Mouse (Mus musculus): Measurements from ENCODE around the gene Lrp2bp. TPM values are rescaled to one million over a fixed set of nuclear protein-coding genes. Genes with fewer than 3 reads are reported as not detected.

Lrp2bp gene
- 0.19 TPM in 1 of 3 replicates, not detected in the others for total RNA-seq (2017)

DNA sequence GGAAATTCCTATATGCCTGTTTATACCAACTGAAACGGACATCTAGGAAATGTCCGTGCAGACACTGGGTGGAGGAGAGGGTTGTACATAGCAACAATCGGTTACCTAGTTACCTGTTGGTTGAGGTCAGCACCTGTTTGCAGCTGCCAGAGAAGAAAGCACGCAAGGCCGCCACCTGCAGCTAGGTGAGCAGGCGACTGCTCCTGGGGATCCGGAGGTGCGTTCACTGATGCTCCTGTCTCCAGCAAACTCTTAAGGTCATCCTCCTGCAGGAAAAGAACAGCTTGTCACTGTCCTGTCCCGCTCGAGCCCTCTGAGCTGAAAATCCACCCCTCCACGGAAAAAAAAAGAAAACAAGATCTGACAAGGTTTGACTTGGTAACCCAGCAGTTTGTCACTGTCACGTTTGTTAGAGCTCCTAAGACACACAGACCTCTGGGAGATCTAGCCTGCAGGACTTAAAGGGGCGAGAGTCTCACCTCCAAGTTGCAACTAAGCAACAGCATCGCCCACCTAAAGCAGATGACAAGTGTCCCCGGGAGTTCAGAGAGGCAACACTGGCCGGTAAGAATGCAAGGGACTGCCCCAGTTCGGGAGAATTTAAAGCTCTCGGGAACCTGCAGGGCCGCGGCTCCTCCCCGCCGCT lies at the start of gene Lrp2bp:
Gene Lrp2bp (plus strand): TSS at position 166 of the 646 bp plus-strand sequence.
- ATAC-seq (replicated peaks; ENCODE audit: insufficient number of reproducible peaks, low FRiP score, low TSS enrichment, poor library complexity, severe bottlenecking) = no peak

- ATAC-seq (replicated peaks; ENCODE audit: insufficient number of reproducible peaks, low FRiP score, low TSS enrichment, poor library complexity, severe bottlenecking) = no peak
Measured at GRCm38 (mm10) chr8:45950622-45951021, 48.5 kb upstream of the Lrp2bp start.

DNA sequence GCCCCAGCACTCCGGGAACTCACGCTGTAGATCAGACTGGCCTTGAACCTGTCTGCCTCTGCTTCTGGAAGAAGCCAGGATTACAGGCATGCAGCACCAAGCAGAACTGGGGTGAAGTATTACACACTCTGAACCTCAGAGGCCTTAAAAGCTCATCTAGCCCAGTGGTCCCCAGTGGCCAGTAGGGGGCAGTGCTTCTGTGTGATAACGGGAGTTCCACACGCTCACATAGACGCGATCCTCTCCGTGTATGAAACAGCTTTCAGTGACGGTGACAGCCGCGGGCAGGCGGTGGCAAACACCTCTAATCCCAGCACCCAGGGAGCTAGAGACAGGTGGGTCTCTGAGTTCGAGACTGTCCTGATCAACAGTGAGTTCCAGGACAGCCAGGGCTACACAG lies 28.2 kb upstream of the Lrp2bp start:
- no peak for ATAC-seq (replicated peaks; ENCODE audit: insufficient number of reproducible peaks, low FRiP score, low TSS enrichment, poor library complexity, severe bottlenecking)

DNA sequence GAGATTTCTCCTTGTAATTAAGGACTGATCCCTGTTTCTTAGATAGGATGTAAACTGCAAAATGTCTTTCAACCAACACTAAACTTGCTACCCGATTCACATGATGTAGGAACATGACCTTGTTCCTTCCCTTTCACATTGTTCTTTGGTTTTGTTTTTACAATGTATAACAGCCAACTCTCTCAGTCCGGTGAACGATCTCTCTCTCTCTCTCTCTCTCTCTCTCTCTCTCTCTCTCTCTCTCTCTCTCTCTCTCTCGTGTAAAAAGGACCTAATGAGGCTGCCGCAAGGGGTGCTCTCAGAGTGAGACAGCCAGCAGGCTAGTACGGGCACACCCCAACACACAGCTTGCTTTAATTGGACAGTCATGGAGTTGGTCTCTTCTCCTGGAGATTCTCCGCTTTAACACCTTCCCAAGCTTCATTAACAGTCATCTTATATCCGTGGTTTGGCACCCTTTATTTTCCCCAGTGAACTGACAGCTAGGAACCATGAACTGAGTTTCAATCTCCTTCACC lies 25.1 kb upstream of the Lrp2bp start:
- ATAC-seq (replicated peaks; ENCODE audit: insufficient number of reproducible peaks, low FRiP score, low TSS enrichment, poor library complexity, severe bottlenecking) = no peak

DNA sequence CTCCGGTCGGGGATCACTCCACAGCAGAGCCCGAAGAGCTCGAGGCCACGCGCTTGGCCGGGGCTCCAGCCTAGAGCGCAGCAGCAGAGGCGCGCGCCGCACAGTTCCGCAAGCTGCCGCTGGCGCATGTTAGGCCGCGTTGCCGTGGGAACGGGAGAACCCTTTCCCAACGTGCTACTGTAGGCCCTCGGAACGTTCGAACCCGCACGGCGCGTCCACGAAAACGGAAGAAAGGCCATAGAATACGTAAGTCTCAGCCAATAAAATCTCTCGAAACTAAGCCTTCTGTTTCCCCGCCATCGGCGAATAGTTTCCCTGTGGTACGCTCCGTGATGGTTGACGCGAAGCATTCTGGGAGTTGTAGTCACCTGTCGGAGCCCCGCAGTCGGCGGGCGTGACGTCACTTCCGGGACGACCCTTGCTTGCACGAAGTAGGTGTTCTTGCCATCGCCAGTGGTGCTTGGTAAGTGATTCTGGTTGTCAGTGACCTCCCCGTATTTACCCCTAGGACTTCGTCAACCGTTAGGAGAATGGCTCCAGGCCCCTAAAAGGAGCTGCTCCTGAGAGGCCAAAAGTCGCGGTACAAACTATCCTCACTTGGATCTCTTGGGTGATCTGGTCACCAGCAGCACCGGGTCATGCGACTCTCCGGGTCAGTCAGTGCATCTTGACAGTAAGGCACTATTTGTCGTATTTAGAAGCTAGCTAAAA lies 23.8 kb upstream of the Lrp2bp start, which contains the start of the genes 1700029J07Rik and Ufsp2:
Gene 1700029J07Rik (minus strand): TSS at position 127 of the 711 bp plus-strand sequence.
Gene Ufsp2 (plus strand): TSS at position 403 of the 711 bp plus-strand sequence.
- peak; percentile 96 for ATAC-seq (replicated peaks; ENCODE audit: insufficient number of reproducible peaks, low FRiP score, low TSS enrichment, poor library complexity, severe bottlenecking)

DNA sequence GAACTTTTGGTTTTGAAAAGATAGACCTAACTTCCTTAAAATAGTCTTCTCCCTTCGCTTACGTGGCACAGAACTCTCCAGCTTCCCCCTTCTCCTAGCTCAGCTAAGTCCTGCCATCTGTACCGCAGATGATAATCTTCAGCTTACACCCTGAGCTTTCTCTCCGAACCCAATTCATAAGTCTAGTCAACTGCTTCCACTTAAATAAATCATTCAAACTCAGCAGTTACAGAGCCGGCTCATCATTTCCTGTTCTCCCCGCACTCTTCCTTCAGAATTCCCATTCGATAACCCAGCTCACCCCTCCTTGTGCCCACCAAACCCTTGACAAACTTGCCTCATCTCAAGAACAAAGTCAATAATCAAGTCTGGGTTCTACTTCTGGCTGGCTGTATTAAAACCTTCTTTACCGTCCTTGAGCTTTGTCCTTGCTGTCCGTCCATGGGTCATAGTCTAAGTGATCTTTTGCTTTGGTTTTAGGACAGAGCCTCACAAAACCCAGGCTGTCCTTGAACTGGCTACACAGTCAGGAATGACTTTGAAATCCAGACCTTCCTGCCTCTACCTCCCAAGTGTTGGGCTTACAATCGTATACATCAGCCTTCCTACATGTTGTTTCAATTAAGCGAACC lies 23.1 kb upstream of the Lrp2bp start:
- ATAC-seq (replicated peaks; ENCODE audit: insufficient number of reproducible peaks, low FRiP score, low TSS enrichment, poor library complexity, severe bottlenecking) = peak; percentile 12; the same call in 1 of the 2 replicates

DNA sequence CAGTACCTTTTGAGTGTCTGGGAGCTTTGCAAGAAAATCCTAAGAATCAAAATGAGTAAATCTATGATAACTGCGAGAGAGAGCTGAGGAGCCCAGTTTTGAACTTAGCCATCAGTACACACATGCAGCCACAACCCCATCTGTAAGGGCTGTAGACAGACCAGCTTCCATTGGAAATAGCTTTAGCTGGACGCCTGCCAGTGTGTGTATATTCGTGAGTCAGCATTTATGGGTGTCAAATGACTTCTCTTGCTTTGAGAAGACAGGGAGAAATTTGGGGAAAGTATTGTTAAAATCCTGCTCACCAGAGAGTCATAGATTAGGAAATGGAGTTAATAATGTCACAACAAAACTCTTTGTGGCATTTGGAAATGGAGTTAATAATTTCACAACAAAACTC lies 12.4 kb upstream of the Lrp2bp start:
- ATAC-seq (replicated peaks; ENCODE audit: insufficient number of reproducible peaks, low FRiP score, low TSS enrichment, poor library complexity, severe bottlenecking) = no peak

DNA sequence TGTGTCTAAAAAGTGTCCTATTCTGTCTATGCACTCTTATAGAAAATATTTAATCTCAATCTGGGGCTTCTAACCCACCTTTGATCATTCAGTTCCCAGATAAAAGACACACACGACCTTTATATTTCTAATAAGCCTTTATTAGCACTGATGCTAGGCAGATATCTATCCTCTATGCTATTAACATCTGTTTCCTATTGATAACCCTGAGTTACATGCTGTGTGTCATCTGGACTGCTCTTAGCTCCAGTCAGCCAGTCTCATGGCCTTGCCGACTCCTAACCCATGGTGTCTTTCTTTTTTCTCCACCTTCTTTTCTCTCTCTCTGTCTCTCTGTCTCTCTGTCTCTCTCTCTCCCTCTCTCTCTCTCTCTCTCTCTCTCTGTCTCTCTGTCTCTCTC lies 10.9 kb upstream of the Lrp2bp start:
- no peak for ATAC-seq (replicated peaks; ENCODE audit: insufficient number of reproducible peaks, low FRiP score, low TSS enrichment, poor library complexity, severe bottlenecking)

GRCm38 (mm10) chr8:45990631-45991310 lies 8.3 kb upstream of the Lrp2bp start:
- no peak for ATAC-seq (replicated peaks; ENCODE audit: insufficient number of reproducible peaks, low FRiP score, low TSS enrichment, poor library complexity, severe bottlenecking)

DNA sequence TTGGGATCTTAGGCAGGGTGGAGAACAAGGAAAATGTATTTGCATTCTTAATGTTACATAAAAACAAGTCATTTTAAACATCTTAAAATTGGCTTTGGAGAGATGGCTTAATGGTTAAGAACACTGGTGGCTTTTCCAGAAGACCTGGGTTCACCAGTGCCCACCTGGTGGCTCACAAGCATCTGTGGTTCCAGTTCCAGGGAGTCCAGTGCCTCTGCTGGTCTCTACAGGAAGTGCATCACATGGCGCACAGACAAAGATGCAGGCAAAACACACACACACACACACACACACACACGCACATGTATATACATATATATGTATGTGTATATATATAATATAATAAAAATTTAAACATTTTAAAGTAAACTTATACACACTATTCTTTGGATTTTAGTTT lies 5.0 kb upstream of the Lrp2bp start:
- peak; percentile 59; the same call in 1 of the 2 replicates for ATAC-seq (replicated peaks; ENCODE audit: insufficient number of reproducible peaks, low FRiP score, low TSS enrichment, poor library complexity, severe bottlenecking)

GRCm38 (mm10) chr8:45995576-45995975 lies 3.5 kb upstream of the Lrp2bp start:
- no peak for ATAC-seq (replicated peaks; ENCODE audit: insufficient number of reproducible peaks, low FRiP score, low TSS enrichment, poor library complexity, severe bottlenecking)

DNA sequence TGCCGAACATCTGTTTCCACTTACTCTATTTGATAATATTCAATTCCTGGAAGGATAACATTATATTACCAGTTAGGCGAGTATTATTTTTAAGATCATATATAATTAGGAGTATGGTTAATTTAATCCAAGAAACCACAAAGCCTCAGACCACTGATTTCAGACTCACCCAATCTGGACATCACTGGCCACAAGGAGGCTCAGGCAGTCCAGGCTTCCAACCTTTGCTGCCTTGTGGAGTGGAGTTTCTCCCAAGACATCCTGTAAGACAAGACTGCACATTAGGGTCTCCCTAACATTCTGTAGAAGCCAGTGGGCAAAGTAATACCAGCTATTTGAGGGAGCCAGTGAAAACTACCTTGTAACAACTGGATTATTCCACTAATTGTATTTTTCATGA lies 875 bp upstream of the Lrp2bp start:
- ATAC-seq (replicated peaks; ENCODE audit: insufficient number of reproducible peaks, low FRiP score, low TSS enrichment, poor library complexity, severe bottlenecking) = no peak

DNA sequence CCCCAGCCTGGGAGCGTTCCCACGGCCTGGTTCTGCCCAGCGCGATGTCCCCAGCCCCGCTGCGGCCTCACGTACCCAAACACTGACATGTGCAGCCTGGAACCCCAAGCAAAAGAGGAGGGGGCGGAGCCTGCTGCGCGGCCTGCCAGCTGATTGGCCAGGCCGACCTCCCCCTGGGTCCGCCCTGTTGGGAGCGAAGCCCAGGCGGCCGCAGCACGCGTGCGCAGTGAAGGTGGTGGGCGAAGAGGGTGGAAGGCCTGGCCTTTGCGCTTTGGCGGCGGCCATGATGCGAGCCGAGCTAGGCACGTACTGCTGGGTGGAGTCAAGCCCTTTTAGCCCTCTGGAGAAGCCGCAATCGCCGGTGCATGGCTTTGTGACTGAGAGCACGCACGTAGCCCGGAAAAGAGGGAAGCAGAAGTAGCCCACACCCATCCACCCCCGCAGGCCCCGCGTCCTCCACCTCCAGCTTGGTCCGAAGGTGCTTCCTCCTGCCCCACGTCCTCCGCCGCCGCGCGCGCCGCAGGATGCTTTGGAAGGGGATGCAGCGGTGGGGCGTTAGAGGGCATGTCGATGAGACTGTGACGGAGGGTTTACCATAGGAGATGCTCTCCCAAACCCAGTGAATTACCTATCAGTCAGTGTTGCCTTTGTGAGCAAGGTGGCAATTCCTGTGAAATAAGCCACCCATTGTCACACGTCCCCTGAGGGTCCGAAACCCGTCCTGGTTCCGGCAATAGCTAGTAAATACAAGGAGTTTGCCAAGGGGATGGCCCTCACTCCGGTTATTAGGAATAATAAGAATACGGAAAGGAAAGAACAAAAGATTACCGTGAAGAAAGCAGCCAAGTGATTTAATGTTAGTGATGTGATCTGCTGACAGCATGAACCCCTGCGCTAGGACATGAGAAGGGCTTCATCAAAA lies 942 bp downstream of the Lrp2bp start:
- peak; percentile 97 for ATAC-seq (replicated peaks; ENCODE audit: insufficient number of reproducible peaks, low FRiP score, low TSS enrichment, poor library complexity, severe bottlenecking)

GRCm38 (mm10) chr8:46005596-46005995 lies 6.5 kb downstream of the Lrp2bp start, which contains the start of gene Ankrd37:
Gene Ankrd37, minus strand, starts transcription at chr8:46005707.
- no peak for ATAC-seq (replicated peaks; ENCODE audit: insufficient number of reproducible peaks, low FRiP score, low TSS enrichment, poor library complexity, severe bottlenecking)

DNA sequence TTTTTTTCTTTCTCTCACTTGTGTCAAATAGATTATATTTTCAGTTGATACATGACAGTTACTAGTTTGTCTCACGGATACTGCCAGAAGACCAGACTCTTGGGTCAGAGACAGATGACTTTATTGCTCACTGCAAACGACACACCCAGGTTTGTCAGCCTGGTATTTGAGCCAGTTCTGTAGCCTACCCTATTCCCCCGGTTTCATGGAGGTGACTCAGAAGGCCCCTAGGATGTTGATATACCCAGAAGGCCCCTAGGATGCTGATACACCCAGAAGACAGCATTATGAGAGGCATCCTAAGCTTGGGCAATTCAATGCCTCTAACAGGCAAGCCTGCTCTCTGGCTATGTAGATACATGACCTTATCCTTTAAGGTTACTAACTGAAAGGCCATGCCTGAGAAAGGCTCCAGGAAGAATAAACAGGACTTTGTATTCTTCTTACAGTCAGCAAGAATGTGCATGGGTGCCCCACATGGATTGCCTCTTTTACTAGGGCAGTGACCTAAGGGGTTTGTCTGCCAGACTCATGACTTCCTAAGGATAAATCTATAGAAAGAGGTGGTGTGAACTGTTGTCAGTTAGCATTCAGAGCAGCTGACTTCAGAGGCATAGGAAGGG lies 8.1 kb downstream of the Lrp2bp start:
- no peak for ATAC-seq (replicated peaks; ENCODE audit: insufficient number of reproducible peaks, low FRiP score, low TSS enrichment, poor library complexity, severe bottlenecking)

DNA sequence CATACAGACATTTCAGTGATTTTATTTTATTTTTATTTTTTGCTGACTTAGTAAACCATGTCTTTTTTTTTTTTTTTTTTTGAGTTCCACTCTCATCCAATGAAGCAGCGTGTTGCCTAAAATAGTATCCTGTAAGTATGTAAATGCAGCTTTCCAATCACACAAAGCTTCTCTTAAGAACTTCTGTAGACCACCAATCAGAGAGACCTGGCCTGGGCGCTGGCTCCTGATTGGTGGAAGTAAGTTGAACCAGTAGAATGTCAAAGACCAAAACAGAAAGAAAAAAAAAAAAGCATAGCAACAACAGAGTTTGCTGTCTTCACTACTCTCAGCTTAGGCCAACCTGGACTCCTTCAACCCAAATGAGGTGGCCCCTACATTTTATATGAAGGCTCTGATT lies 11.2 kb downstream of the Lrp2bp start:
- no peak for ATAC-seq (replicated peaks; ENCODE audit: insufficient number of reproducible peaks, low FRiP score, low TSS enrichment, poor library complexity, severe bottlenecking)
